In genomic region chr13:62923182-62923581, GRCm38 (mm10) we compare ENCODE assay signal across 25 mouse cellular contexts. TPM values are rescaled to one million over a fixed set of nuclear protein-coding genes. Genes with fewer than 3 reads are reported as not detected.
DNase-seq lines count a peak whose midpoint lies in the region; ATAC-seq and TF ChIP-seq lines count a peak whose summit lies in the region.
"Had no signal": no experiment of that assay in that cellular context is flagged by ENCODE, and none has a peak within 500 bp of the region (broad histone marks: within the 10 kb centered on the region; RNA-seq: fewer than 3 reads in every experiment).

No protein-coding gene starts in this region.

- 61% methylated on average over 8 of the region's 8 CpGs for WGBS in kidney, postnatal 0 days
- 82% methylated on average over 8 of the region's 8 CpGs for WGBS in embryonic facial prominence, embryonic 10.5 days
- 63% methylated on average over 8 of the region's 8 CpGs for WGBS in stomach, embryonic 15.5 days

- ATAC-seq in kidney, postnatal 0 days (replicated peaks; ENCODE audit: low FRiP score, low read depth): no peak
- ATAC-seq in stomach, embryonic 15.5 days (ENCODE audit: insufficient read depth, low FRiP score, low read depth): no peak
- ATAC-seq: liver, embryonic 12.5 days; midbrain, embryonic 16.5 days; Patski had no signal

- H3K36me3 ChIP-seq in kidney, postnatal 0 days (ENCODE audit: insufficient read depth, low read length): no peaks in the 10 kb centered on the region
- H3K36me3 ChIP-seq in embryonic facial prominence, embryonic 10.5 days (replicated peaks): no peaks in the 10 kb centered on the region
- H3K36me3 ChIP-seq in stomach, embryonic 15.5 days: no peaks in the 10 kb centered on the region
- H3K36me3 ChIP-seq: hindbrain, embryonic 15.5 days; liver, embryonic 12.5 days; neural tube, embryonic 15.5 days had no signal

- no peak overlapping the region for H3K4me2 ChIP-seq in kidney, postnatal 0 days (ENCODE audit: low read length)
- no peak overlapping the region for H3K4me2 ChIP-seq in stomach, embryonic 15.5 days
- H3K4me2 ChIP-seq: heart, embryonic 11.5 days; hindbrain, embryonic 15.5 days; liver, embryonic 12.5 days; neural tube, embryonic 15.5 days had no signal

- no peak for TF ChIP-seq CTCF in kidney, postnatal 0 days (IDR thresholded peaks at IDR 0.05; ENCODE audit: low read depth)

- no peaks in the 10 kb centered on the region for H3K4me1 ChIP-seq in kidney, postnatal 0 days (replicated peaks; ENCODE audit: insufficient read depth, low read length)
- H3K4me1 ChIP-seq in embryonic facial prominence, embryonic 10.5 days: peaks cover 2% of the 10 kb centered on the region; the same call in 1 of the 2 replicates
- no peaks in the 10 kb centered on the region for H3K4me1 ChIP-seq in stomach, embryonic 15.5 days
- H3K4me1 ChIP-seq: hindbrain, embryonic 15.5 days; liver, embryonic 12.5 days; megakaryocyte, embryonic 14.5 days; neural tube, embryonic 15.5 days had no signal

- no peaks in the 10 kb centered on the region for H3K27me3 ChIP-seq in kidney, postnatal 0 days (ENCODE audit: insufficient read depth, low read length)
- H3K27me3 ChIP-seq in embryonic facial prominence, embryonic 10.5 days (replicated peaks; ENCODE audit: low read depth, poor library complexity, severe bottlenecking): no peaks in the 10 kb centered on the region
- no peaks in the 10 kb centered on the region for H3K27me3 ChIP-seq in stomach, embryonic 15.5 days (replicated peaks)
- H3K27me3 ChIP-seq: hindbrain, embryonic 15.5 days; liver, embryonic 12.5 days; neural tube, embryonic 15.5 days; Patski had no signal

- no peaks in the 10 kb centered on the region for H3K9me3 ChIP-seq in kidney, postnatal 0 days (replicated peaks; ENCODE audit: low read length)
- no peaks in the 10 kb centered on the region for H3K9me3 ChIP-seq in embryonic facial prominence, embryonic 10.5 days
- H3K9me3 ChIP-seq in stomach, embryonic 15.5 days: no peaks in the 10 kb centered on the region
- H3K9me3 ChIP-seq: hindbrain, embryonic 15.5 days; liver, embryonic 12.5 days; megakaryocyte, embryonic 14.5 days; neural tube, embryonic 15.5 days had no signal

- no peak overlapping the region for H3K4me3 ChIP-seq in kidney, postnatal 0 days (replicated peaks; ENCODE audit: low read depth, low read length)
- H3K4me3 ChIP-seq in embryonic facial prominence, embryonic 10.5 days: no peak overlapping the region
- no peak overlapping the region for H3K4me3 ChIP-seq in stomach, embryonic 15.5 days (replicated peaks)
- H3K4me3 ChIP-seq: hindbrain, embryonic 15.5 days; layer of hippocampus, adult 2 months; liver, embryonic 12.5 days; megakaryocyte, embryonic 14.5 days; neural tube, embryonic 15.5 days had no signal

- DNase-seq in kidney, postnatal 0 days (ENCODE audit: low spot score): peak; percentile 46
- no peak for DNase-seq in kidney, postnatal 25 days
- peak; percentile 39 for DNase-seq in R1 (ENCODE audit: low read depth, low spot score)
- no peak for DNase-seq in embryonic facial prominence, embryonic 10.5 days (ENCODE audit: low spot score)
- no peak for DNase-seq in cerebellum, adult 11-12 months
- no peak for DNase-seq in layer of hippocampus, postnatal 14 days (ENCODE audit: low spot score in 2 of 2)
- DNase-seq: adrenal gland, postnatal 25 days; cerebellum, adult 18-20 months; cerebellum, postnatal 25 days; heart, postnatal 4 days; kidney, adult 18-20 months; kidney, postnatal 10 days; lung, postnatal 14 days; right cerebral cortex, postnatal 14 days; spleen, adult 18-20 months had no signal

- H3K9ac ChIP-seq in kidney, postnatal 0 days (ENCODE audit: low read depth, low read length): no peak overlapping the region
- H3K9ac ChIP-seq in stomach, embryonic 15.5 days: no peak overlapping the region
- H3K9ac ChIP-seq: hindbrain, embryonic 15.5 days; liver, embryonic 12.5 days; neural tube, embryonic 15.5 days had no signal

- H3K27ac ChIP-seq in kidney, postnatal 0 days: no peak overlapping the region; the same call in 1 of the 2 replicates
- 0 out of 2 replicates have a peak overlapping the region, but pooled peaks have one; percentile 7 for H3K27ac ChIP-seq in embryonic facial prominence, embryonic 10.5 days (replicated peaks)
- H3K27ac ChIP-seq in stomach, embryonic 15.5 days: peak overlapping the region; percentile 58
- H3K27ac ChIP-seq: hindbrain, embryonic 15.5 days; layer of hippocampus, adult 2 months; liver, embryonic 12.5 days; neural tube, embryonic 15.5 days had no signal

RNA-seq across cellular contexts. Expression of gene Fbp1, which starts 35.1 kb away (rescaled TPM):
- 479 and 621 TPM in 2 replicates for polyA plus RNA-seq in kidney, postnatal 0 days (2015; fragmentation: Nextera tagmentation; extraction: Ambion mirVana)
- polyA plus RNA-seq in embryonic facial prominence, embryonic 10.5 days (2016; fragmentation: Nextera tagmentation; extraction: Ambion mirVana): not detected in 2 replicates
- polyA plus RNA-seq in stomach, embryonic 15.5 days (2015; fragmentation: Nextera tagmentation; extraction: Ambion mirVana): 2.3 and 2.9 TPM in 2 replicates
- 1 to 10 TPM in 1 of 2 experiments, under 1 TPM in 1; 0.86 to 1.2 TPM for total RNA-seq in layer of hippocampus, postnatal 14 days (2021)
- polyA plus RNA-seq: embryonic facial prominence, embryonic 11.5 days; heart, embryonic 11.5 days; liver, embryonic 12.5 days; midbrain, embryonic 16.5 days; Patski had no signal

RNA-seq across cellular contexts. Expression of gene 2010111I01Rik, which starts 41.5 kb away (rescaled TPM):
- 146 and 153 TPM in 2 replicates for polyA plus RNA-seq in kidney, postnatal 0 days (2015; fragmentation: Nextera tagmentation; extraction: Ambion mirVana)
- 67.1 and 88.8 TPM in 2 replicates for polyA plus RNA-seq in embryonic facial prominence, embryonic 10.5 days (2016; fragmentation: Nextera tagmentation; extraction: Ambion mirVana)
- 104 and 114 TPM in 2 replicates for polyA plus RNA-seq in stomach, embryonic 15.5 days (2015; fragmentation: Nextera tagmentation; extraction: Ambion mirVana)
- total RNA-seq in layer of hippocampus, postnatal 14 days (2021): 10 to 100 TPM; 72.1 to 92.0 TPM

Comparison
In these comparisons a context has a peak if more than half of its experiments do, and no peak if none do; other contexts are left out.
1. DNase-seq: peak in kidney, postnatal 0 days (single experiment) and R1 (single experiment); none in kidney, postnatal 25 days (0 of 2), embryonic facial prominence, embryonic 10.5 days (single experiment), cerebellum, adult 11-12 months (single experiment) and layer of hippocampus, postnatal 14 days (0 of 2).
2. RNA of gene Fbp1, which starts 35.1 kb away (polyA plus RNA-seq): 479 to 621 TPM in kidney, postnatal 0 days; 2.3 to 2.9 TPM in stomach, embryonic 15.5 days and not detected in embryonic facial prominence, embryonic 10.5 days; every median in the first group is over 100 times any median in the second.